ENCODE assay signal across 9 mouse cellular contexts in genomic region chr2:53330680-53331079, GRCm38 (mm10).
DNase-seq lines count a peak whose midpoint lies in the region; TF ChIP-seq lines count a peak whose summit lies in the region.
"Had no signal": no experiment of that assay in that cellular context is flagged by ENCODE, and none has a peak within 500 bp of the region (broad histone marks: within the 10 kb centered on the region; RNA-seq: fewer than 3 reads in every experiment).

No protein-coding gene starts in this region.

- H3K27ac ChIP-seq in left cerebral cortex, adult 2 months, result no peak overlapping the region
- no peak overlapping the region for H3K27ac ChIP-seq in thymus, adult 2 months (ENCODE audit: control insufficient read depth, insufficient read depth, low read length)
- H3K27ac ChIP-seq: limb, embryonic 12.5 days had no signal

- no peaks in the 10 kb centered on the region for H3K27me3 ChIP-seq in E14TG2a.4 (ENCODE audit: insufficient read depth, low read length)
- H3K27me3 ChIP-seq in thymus, adult 2 months (ENCODE audit: control insufficient read depth, insufficient read depth, low read length), result no peaks in the 10 kb centered on the region
- H3K27me3 ChIP-seq: limb, embryonic 12.5 days had no signal

- TF ChIP-seq CTCF in E14TG2a.4 (conservative IDR thresholded peaks at IDR 0.05; ENCODE audit: low read length), result peak; percentile 24
- TF ChIP-seq CTCF in left cerebral cortex, adult 2 months (IDR thresholded peaks at IDR 0.05), result peak; percentile 52
- TF ChIP-seq CTCF in thymus, adult 2 months (IDR thresholded peaks at IDR 0.05; ENCODE audit: borderline replicate concordance, control insufficient read depth, extremely low read depth, insufficient read depth, low read length, poor library complexity), result no peak

- H3K4me1 ChIP-seq in E14TG2a.4 (replicated peaks; ENCODE audit: low read depth, low read length), result no peaks in the 10 kb centered on the region
- no peaks in the 10 kb centered on the region for H3K4me1 ChIP-seq in thymus, adult 2 months (replicated peaks; ENCODE audit: control insufficient read depth, insufficient read depth, low read length)
- H3K4me1 ChIP-seq: limb, embryonic 12.5 days had no signal

- intact Hi-C loops in left cerebral cortex, adult 2 months (cut with DNase I), result loop anchor here (1.0 to 10.0 kb wide), 2 partner anchors 755 to 784 kb away; partner anchors contain the start of gene Rprm

- peaks cover 19% of the 10 kb centered on the region for H3K9me3 ChIP-seq in E14TG2a.4 (ENCODE audit: low read length)
- H3K9me3 ChIP-seq: limb, embryonic 12.5 days had no signal

- H3K4me3 ChIP-seq in E14TG2a.4 (replicated peaks; ENCODE audit: low read length), result no peak overlapping the region
- no peak overlapping the region for H3K4me3 ChIP-seq in left cerebral cortex, adult 2 months
- no peak overlapping the region for H3K4me3 ChIP-seq in thymus, adult 2 months (ENCODE audit: control insufficient read depth, insufficient read depth, low read length)
- H3K4me3 ChIP-seq: limb, embryonic 12.5 days had no signal

- DNase-seq in heart, postnatal 4 days, result peak; percentile 36
- DNase-seq in heart, adult 9 months (ENCODE audit: low spot score in 2 of 2), result no peak
- peak; percentile 2 to 45 for DNase-seq in adrenal gland, postnatal 36 days
- DNase-seq in frontal cortex, postnatal 25 days (ENCODE audit: low spot score in 2 of 2), result peak; percentile 14 to 28
- DNase-seq in left cerebral cortex, adult 2 months (ENCODE audit: extremely low spot score in 1 of 2, low spot score in 2 of 2), result peak; percentile 19 to 26
- peak; percentile 28 for DNase-seq in right cerebral cortex, adult 18-20 months
- DNase-seq in thymus, adult 2 months, result no peak

- no peak for TF ChIP-seq POLR2A in thymus, adult 2 months (IDR thresholded peaks at IDR 0.05; ENCODE audit: control insufficient read depth, extremely low read depth, insufficient read depth, low read length, poor library complexity)

- H3K36me3 ChIP-seq in E14TG2a.4 (ENCODE audit: insufficient read depth, low read length), result no peaks in the 10 kb centered on the region
- no peaks in the 10 kb centered on the region for H3K36me3 ChIP-seq in thymus, adult 2 months (ENCODE audit: control insufficient read depth, insufficient read depth, low read length)
- H3K36me3 ChIP-seq: limb, embryonic 12.5 days had no signal

- WGBS in thymus, adult 2 months, result 32% methylated on average over 6 of the region's 6 CpGs

Comparison
In these comparisons a context has a peak if more than half of its experiments do, and no peak if none do; other contexts are left out.
1. DNase-seq: peak in heart, postnatal 4 days (single experiment), adrenal gland, postnatal 36 days (2 of 2), frontal cortex, postnatal 25 days (2 of 2), left cerebral cortex, adult 2 months (2 of 2) and right cerebral cortex, adult 18-20 months (single experiment); none in heart, adult 9 months (0 of 2) and thymus, adult 2 months (single experiment).